Mouse (Mus musculus) liver, adult 2 months (tissue): ENCODE results near the gene Zfp534. TPM values are rescaled to one million over a fixed set of nuclear protein-coding genes. Genes with fewer than 3 reads are reported as not detected.

Source experiments
- polyA plus RNA-seq: library from polyadenylated mRNA; depleted of rRNA; stranded (reverse); fragments of >200 nt; gene quantifications from 2 replicates; pipeline ENCODE4 v1.2.3, GENCODE M21; 2012; rRNA removed
- total RNA-seq: library from RNA; depleted of rRNA; stranded (reverse); fragments of >200 nt; gene quantifications from 2 replicates; pipeline ENCODE4 v1.2.3, GENCODE M21; 2014; rRNA removed

Zfp534 gene
- total and polyA plus RNA-seq, 2 experiments = not detected

Other genes starting within 250 kb of the Zfp534 start
- gene Zfp982, start 210.1 kb downstream of the Zfp534 start, total RNA-seq = 1.3 and 3.1 TPM in 2 replicates
- 0.07 and 0.13 TPM in 2 replicates for gene Zfp982, start 210.1 kb downstream of the Zfp534 start, polyA plus RNA-seq
- gene Gm16503, start 162.3 kb downstream of the Zfp534 start, total RNA-seq = not detected in 2 replicates
- gene Gm16503, start 162.3 kb downstream of the Zfp534 start, polyA plus RNA-seq = not detected in 2 replicates
- not detected in 2 replicates for gene Zfp985, start 149.3 kb downstream of the Zfp534 start, total RNA-seq
- not detected in 2 replicates for gene Zfp985, start 149.3 kb downstream of the Zfp534 start, polyA plus RNA-seq
- gene Zfp979, start 60.0 kb downstream of the Zfp534 start, total RNA-seq = 0.09 and 0.13 TPM in 2 replicates
- not detected in 2 replicates for gene Zfp979, start 60.0 kb downstream of the Zfp534 start, polyA plus RNA-seq
- gene Zfp984, start 107.2 kb upstream of the Zfp534 start, total RNA-seq = 1.6 and 2.6 TPM in 2 replicates
- gene Zfp984, start 107.2 kb upstream of the Zfp534 start, polyA plus RNA-seq = 0.05 and 0.20 TPM in 2 replicates
- 3.8 and 4.9 TPM in 2 replicates for gene Zfp933, start 145.8 kb upstream of the Zfp534 start, total RNA-seq
- 0.56 and 0.61 TPM in 2 replicates for gene Zfp933, start 145.8 kb upstream of the Zfp534 start, polyA plus RNA-seq
- gene Miip, start 166.3 kb upstream of the Zfp534 start, total RNA-seq = 11.4 and 12.1 TPM in 2 replicates
- gene Miip, start 166.3 kb upstream of the Zfp534 start, polyA plus RNA-seq = 28.4 and 44.3 TPM in 2 replicates
- 3.0 and 3.5 TPM in 2 replicates for gene Fv1, start 166.4 kb upstream of the Zfp534 start, total RNA-seq
- gene Fv1, start 166.4 kb upstream of the Zfp534 start, polyA plus RNA-seq = 0.57 and 0.61 TPM in 2 replicates
- 36.6 and 37.7 TPM in 2 replicates for gene Mfn2, start 202.2 kb upstream of the Zfp534 start, total RNA-seq
- gene Mfn2, start 202.2 kb upstream of the Zfp534 start, polyA plus RNA-seq = 49.4 and 50.3 TPM in 2 replicates
- 24.5 and 27.3 TPM in 2 replicates for gene Plod1, start 234.2 kb upstream of the Zfp534 start, total RNA-seq
- 32.9 and 38.3 TPM in 2 replicates for gene Plod1, start 234.2 kb upstream of the Zfp534 start, polyA plus RNA-seq
- 13.5 and 16.8 TPM in 2 replicates for gene 2510039O18Rik, start 238.3 kb upstream of the Zfp534 start, total RNA-seq
- gene 2510039O18Rik, start 238.3 kb upstream of the Zfp534 start, polyA plus RNA-seq = 36.6 and 40.1 TPM in 2 replicates